Mouse (Mus musculus) common myeloid progenitor, adult 5-6 weeks (primary cell): ENCODE measurements at regions not wholly inside any gene's neighbourhood (a gene's known extent, or its start where the extent isn't known, plus 50 kb on each side); places are given as distances from the start of the nearest gene placed in this dataset.

Experiments used
- ATAC-seq: replicated peaks from 2 replicates; pipeline ENCODE4 v1.8.0; 2016; ENCODE audit warnings: low read depth, mild to moderate bottlenecking, moderate TSS enrichment, inconsistent platforms; ENCODE audit not compliant: poor library complexity, severe bottlenecking

DNA sequence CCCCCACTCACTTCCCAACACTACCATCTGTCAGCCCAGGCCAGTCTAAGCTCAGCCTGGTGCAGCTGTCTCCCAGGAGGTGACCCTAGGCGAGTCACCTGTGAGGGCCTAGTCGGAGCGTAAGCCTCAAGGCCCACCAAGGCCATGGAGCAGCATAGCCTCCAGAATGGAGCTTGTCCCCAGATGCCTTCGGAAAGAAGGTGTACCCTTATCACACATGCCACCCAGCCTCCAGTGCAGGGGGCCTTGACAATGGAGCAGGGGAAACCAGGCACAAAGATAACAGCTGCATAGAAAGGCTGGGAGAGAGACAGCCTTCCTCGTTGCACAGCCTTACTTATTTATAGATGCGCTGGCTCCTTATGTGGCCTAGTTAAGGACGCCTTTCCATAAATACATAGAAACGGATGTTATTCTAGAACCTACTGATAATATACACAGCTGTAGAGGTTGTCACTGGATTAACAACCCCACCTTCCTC is 145.0 kb upstream of the Cpeb2 start:
- ATAC-seq, result peak; percentile 66; the same call in 1 of the 2 replicates

DNA sequence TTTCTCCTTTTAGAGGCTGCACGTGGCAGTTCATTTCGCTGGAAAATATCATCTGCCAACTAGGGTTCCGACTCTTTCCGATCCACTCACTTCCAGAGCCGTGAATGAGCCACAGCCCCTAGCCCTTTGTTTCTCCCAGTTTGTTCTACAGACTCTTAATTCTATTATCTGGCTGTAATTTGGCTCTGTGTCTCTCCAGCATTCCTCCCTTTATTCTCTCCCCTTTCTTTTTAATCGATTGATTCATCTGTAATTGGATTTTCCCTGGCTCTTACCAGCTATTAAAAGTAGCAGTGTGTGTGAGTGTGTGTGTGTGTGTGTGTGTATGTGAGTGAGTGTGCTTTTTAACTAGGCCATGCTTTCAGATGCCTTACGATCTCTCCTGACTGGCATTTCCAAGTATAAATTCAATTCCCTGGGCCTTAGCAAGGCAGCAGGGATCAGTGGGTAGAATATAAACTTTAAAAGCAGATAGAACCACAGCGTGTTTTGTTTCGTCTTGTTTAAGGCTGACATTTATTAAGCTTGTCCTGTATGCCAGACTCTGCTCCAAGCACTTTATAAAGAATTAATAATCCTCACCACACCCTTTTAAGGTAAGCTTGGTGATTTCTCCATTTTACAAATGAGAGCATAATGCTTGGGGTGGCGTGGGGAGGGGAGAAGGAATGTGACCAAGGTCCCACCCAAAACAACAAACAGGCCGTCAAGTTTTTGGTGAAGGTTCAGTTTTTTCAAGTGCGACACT is 144.1 kb upstream of the Cpeb2 start:
- ATAC-seq, result no peak

DNA sequence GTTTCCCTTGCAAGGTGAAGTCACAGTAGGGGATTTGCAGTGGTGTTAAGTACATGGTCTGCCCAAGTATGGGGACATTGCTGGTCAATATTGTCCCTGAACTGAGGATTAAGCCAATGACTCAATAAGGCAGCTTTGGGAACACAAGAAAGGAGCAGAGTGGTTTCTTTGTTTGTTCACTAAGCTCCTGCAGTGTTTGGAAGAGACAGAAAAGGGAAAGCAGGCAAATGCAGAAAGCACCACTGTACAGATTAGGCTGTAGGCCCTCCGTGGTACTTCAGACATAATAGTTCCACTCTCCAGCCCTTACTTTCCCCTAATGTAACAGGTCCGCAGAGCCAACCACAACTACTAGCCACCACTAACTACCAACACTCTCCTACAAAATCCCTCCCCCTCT is 143.5 kb upstream of the Cpeb2 start:
- no peak for ATAC-seq

GRCm38 (mm10) chr5:43089941-43090340 is 143.0 kb upstream of the Cpeb2 start:
- no peak for ATAC-seq

DNA sequence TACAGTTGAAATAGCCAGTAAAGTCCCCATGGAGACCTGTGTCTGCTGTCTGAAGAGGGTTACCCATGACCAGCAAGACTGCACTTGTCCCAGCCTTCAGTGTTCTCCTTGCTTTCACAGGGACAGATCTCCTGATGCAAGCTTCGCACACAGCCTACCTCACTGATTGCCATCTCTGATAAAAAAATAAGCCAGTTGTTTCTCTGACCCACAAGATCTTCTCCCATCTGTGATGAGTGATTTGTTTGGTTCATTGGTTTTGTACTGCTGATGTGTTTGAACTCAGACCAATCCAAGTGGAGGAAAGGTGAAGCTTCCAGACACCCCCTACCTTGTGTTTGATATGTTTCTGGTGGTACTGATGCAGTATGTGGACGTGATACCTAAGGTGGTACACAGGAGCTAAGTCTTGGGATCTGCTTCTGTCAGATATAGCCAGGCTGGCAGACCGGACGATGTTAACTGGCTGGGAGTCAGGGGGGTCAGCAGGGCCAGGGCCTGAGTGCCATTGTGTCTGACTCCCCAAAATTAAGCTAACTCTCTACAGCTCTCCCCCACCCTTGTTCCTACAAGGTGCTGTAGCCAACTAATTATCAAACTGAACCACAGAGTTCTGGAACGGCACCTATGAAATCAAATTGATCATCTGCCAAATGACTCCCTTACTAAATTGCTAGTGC is 139.2 kb upstream of the Cpeb2 start:
- ATAC-seq, result 0 out of 2 replicates have a peak, but pooled peaks have one; percentile 29

- ATAC-seq, result peak; percentile 66
Observed at GRCm38 (mm10) chr5:43094329-43094898, 138.6 kb upstream of the Cpeb2 start.

- peak; percentile 3; the same call in 1 of the 2 replicates for ATAC-seq
Observed at GRCm38 (mm10) chr5:43102000-43102459, 130.9 kb upstream of the Cpeb2 start.

DNA sequence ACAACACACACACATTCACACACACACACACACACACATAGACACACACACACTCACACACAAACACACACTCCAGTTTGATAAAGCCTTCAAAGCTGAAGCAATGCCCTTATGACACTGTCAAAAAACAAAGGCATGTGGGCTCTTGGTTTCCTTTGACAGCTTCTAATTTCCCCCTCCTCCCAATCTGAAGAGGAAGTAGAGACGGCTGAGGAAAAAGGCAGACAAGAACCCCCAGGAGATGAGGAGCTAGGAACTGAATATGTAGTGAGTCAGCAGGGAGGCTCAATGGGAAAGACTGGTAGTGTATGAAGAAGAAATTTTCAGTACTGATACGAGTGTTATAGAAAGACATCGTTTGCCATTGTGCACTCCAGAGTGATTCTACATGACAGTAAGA is 130.4 kb upstream of the Cpeb2 start:
- ATAC-seq, result peak; percentile 84

GRCm38 (mm10) chr5:43103728-43104127 is 129.2 kb upstream of the Cpeb2 start:
- no peak for ATAC-seq

DNA sequence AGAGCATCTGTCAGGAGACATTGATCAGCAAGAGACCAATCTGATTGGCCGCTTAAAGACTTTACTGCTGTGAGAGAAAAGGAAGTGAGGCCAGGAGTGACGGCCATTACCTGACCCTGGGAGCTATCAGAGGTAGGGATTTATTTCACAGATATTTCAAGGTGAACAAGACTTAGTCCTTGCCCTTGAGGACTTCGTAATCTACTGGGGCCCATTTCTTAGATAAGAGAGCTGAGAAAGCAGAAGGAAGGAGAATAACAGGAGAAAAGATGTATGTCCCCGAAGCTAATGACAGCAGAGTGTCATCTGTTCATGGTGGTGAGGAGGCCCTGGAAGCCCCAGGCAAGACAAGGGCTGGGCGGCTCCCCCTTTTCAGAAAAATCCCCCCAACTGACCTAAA is 127.4 kb upstream of the Cpeb2 start:
- ATAC-seq, result no peak

DNA sequence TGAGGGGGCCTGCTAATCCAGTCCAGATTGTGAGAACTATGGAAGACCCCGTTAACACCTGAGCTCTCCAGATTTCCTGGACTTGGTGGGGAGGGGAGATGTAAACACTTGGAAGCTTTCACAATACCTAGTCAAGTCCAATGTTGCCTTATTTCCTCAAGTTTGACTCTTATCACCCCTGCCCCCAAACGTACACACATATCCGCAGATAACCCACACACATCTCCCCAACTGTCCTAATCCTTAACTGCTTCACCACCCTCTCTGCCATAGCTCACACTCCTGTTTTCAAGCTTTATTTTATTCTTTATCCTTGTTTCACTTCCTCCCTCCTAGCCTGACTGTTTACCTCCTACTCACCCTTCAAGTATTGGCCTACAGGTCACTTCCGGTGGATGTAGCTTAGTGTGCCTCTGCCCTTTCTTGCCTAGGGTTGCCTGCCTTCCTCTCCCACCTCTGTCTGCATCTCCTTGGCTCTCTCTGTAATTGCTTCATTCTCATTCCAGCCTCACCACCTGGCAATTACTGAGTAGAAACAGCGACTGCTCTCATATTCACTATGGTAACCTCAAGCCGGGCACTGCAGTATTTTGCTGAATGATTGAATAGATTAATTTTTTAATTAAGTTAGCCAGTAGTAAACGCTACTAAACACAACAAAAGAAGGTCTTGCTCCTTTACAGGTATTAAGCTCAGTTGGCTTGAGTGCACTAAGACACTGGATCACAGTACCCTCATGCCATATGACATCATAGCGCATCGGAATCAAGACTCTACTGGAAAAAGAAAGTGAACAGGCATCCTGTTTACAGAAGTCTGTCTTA is 125.3 kb upstream of the Cpeb2 start:
- ATAC-seq, result peak; percentile 62

GRCm38 (mm10) chr5:43108260-43108589 is 124.7 kb upstream of the Cpeb2 start:
- ATAC-seq, result no peak

DNA sequence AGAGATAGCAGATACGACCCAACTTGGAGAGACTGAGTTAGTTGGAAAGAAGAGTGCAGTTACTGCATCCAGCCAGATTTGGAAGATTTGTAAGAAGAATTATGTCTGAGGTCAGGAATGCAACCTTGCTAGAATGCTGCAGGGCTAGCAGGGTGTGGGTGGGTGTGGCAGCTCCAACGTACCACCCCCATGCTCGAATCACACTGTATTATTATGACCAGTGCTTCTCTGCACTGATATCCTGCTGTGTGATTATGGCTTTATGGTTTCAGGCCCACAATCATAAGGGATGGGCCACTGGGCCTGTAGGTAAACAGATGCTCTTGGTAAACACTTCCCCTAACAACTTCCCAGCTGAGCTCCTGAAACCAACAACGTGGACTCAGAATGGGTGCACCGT is 122.8 kb upstream of the Cpeb2 start:
- no peak for ATAC-seq

- no peak for ATAC-seq
Observed at GRCm38 (mm10) chr5:43111740-43112139, 121.2 kb upstream of the Cpeb2 start.

DNA sequence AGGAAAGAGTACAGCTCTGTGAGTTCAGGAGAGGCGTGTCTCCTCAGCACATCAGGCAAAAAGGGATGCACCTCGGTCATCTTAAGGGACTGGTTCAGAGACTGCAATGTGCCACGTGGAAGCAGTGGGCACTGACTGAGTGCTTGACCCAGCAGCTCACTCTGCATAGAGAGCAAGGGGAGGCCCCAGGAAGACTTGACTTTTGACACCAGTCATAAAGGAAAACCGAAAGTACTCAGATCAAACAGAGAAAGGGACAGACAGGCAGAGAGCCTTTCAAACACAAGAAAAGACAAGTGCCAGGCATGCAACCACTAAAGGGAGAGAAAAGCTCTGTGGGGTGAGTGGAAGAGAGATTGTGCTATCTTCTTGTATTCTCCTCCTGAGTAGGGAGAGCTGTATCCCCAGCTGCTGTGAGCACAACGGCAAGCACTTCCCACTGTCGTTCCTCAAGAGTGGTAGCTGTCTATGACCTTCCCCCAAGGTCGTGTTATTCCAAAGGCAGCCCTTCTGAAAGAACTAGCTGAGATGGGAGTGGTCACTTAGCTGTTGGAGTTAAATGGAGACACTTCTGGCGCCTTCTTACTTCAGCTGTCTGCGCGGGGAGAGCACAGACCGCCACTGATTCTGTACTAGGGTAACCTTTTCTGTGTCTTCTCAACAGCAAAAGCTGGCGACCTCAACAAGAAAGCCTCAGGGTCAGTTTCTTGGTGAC is 119.4 kb upstream of the Cpeb2 start:
- no peak for ATAC-seq

GRCm38 (mm10) chr5:43115507-43115906 is 117.5 kb upstream of the Cpeb2 start:
- ATAC-seq, result no peak

DNA sequence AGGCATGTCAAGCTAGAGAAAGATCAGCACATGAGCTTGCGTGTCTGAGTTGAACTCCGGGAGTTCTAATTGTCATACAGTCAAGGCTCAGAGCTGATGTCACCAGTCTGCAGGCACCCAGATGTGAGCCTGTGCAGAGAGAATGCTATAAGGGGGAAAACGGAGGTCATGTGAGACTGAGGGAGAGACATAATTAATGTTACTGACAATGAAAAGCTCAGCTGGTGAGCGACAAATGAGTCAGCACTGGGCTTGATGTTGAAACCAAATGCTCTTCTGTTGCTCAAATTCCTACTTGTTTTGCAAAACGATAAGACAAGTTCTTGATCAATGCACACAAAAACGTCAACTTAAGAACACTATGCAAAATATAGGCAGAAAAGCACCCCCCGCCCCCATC is 116.1 kb upstream of the Cpeb2 start:
- 0 out of 2 replicates have a peak, but pooled peaks have one; percentile 22 for ATAC-seq

DNA sequence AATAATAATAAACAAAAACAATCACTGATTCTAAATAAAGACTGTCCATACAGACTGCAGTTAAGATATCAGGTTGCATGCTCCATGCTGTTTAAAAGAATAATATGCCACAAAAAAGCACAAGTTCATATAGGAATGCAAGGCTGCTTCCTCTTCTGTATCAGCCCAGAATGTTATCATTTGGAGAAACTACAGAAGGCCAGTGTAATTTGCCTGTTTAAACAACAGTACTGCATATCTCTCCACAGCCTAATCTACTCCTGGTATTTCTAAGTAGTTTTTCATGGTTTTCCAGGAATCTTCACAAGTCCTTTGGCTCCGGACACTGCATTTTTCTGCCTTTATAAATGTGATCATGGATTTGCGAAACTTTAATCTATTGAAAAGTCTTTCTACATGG is 111.9 kb upstream of the Cpeb2 start:
- no peak for ATAC-seq

DNA sequence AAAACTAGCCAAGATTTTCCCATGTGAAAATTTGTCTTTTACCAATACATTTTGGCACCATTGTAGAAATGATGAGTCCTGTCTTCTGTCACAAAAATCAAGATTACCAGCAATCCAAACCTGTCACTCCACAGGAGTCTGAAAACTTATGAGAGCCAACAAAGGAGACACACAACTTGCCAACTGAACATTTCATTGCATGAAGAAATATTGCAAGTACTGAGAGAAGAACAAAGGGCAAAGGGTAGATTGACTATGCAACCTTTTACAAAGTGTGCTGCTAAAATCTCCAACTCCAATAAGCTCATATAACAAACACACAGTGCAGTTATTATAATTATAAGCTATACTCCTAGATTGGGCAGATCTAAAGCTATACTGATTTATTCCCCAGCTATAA is 108.7 kb upstream of the Cpeb2 start:
- ATAC-seq, result no peak
